Mouse (Mus musculus) left cerebral cortex, adult 18-20 months (tissue): ENCODE data around the gene Prkcb. TPM values are rescaled to one million over a fixed set of nuclear protein-coding genes. Genes with fewer than 3 reads are reported as not detected.

Experiments
- DNase-seq, 2 experiments: peaks; one replicate each; pipeline ENCODE4 v3.0.0; 2021 to 2022; ENCODE audit warnings: low spot score in 2 of 2, mixed read lengths in 1 of 2
- total RNA-seq, 2 experiments: library from RNA; stranded (reverse); gene quantifications; 2 replicates each; pipeline ENCODE4 v1.2.3; 2021

The Prkcb gene
- total RNA-seq, 2 experiments from 2014 or later = 871 to 890 TPM

GRCm38 (mm10) chr7:122289243-122290111, 926 bp downstream of the Prkcb start:
- peak in 1 of 2 experiments; percentile 31 for DNase-seq

GRCm38 (mm10) chr7:122290165-122290564, 1.6 kb downstream of the Prkcb start:
- peak; percentile 46 to 47 for DNase-seq

GRCm38 (mm10) chr7:122290771-122291170, 2.2 kb downstream of the Prkcb start:
- DNase-seq = no peak

GRCm38 (mm10) chr7:122292151-122292550, 3.6 kb downstream of the Prkcb start:
- no peak for DNase-seq

GRCm38 (mm10) chr7:122294111-122294510, 5.6 kb downstream of the Prkcb start:
- no peak for DNase-seq

GRCm38 (mm10) chr7:122295363-122295762, 6.8 kb downstream of the Prkcb start:
- DNase-seq = no peak

- no peak for DNase-seq
Observed at GRCm38 (mm10) chr7:122296331-122296730, 7.8 kb downstream of the Prkcb start.

GRCm38 (mm10) chr7:122296805-122297204, 8.3 kb downstream of the Prkcb start:
- DNase-seq = no peak

GRCm38 (mm10) chr7:122297627-122298026, 9.1 kb downstream of the Prkcb start:
- no peak for DNase-seq

- DNase-seq = no peak
Observed at GRCm38 (mm10) chr7:122298715-122299114, 10.2 kb downstream of the Prkcb start.

GRCm38 (mm10) chr7:122300538-122300937, 12.0 kb downstream of the Prkcb start:
- no peak for DNase-seq

GRCm38 (mm10) chr7:122302538-122302937, 14.0 kb downstream of the Prkcb start:
- peak in 1 of 2 experiments; percentile 42 for DNase-seq

GRCm38 (mm10) chr7:122303988-122304387, 15.4 kb downstream of the Prkcb start:
- no peak for DNase-seq

- DNase-seq = no peak
Observed at GRCm38 (mm10) chr7:122304521-122304920, 16.0 kb downstream of the Prkcb start.

GRCm38 (mm10) chr7:122307241-122307640, 18.7 kb downstream of the Prkcb start:
- DNase-seq = no peak

GRCm38 (mm10) chr7:122308661-122309060, 20.1 kb downstream of the Prkcb start:
- no peak for DNase-seq

- DNase-seq = no peak
Observed at GRCm38 (mm10) chr7:122309909-122310725, 21.6 kb downstream of the Prkcb start.

- no peak for DNase-seq
Observed at GRCm38 (mm10) chr7:122310726-122311018, 22.1 kb downstream of the Prkcb start.

GRCm38 (mm10) chr7:122313690-122314477, 25.3 kb downstream of the Prkcb start:
- no peak for DNase-seq

- DNase-seq = no peak
Observed at GRCm38 (mm10) chr7:122315720-122316331, 27.3 kb downstream of the Prkcb start.

- DNase-seq = no peak
Observed at GRCm38 (mm10) chr7:122316681-122317080, 28.1 kb downstream of the Prkcb start.
